Mouse (Mus musculus) urinary bladder, postnatal 10 days (tissue): ENCODE measurements around the gene Ano10.

Source experiments
- DNase-seq: peaks from one replicate; pipeline ENCODE4 v3.0.0; 2022; ENCODE audit warnings: low spot score

Gene Ano10

GRCm38 (mm10) chr9:122157079-122157441 lies 137.2 kb downstream of the Ano10 start:
- DNase-seq, result no peak

DNA sequence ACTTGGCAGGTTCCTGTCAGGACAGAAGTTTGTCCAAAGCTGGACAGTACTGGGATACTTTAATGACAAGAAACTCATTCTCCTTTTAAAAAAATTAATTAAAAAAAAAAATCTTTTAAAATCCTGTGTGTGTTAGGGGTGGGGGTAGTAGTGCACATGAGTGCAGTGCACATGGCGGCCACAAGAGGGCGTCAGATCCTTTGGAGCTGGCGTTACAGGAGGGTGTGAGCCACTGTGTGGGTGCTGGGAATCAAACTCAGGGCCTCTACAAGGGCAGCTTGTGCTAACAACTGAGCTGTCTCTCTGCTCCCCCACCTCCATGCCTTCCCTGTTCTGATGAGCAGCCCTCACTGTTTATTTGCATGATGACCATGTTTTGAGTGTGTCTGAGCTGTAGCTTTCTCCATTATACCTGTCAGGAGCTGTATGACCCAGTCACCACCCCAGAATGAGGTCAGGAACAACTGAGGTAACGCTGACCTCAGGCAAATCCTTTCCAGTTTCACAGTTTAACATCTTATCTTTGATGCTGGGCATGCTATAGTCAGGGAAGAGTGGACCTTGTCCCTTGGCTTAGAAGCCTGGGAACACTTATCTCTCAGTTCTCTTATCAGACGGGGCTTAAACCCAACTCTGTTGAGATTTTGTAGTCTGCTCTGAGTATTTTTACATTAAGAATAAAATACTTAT lies 137.7 kb downstream of the Ano10 start:
- DNase-seq, result no peak

DNA sequence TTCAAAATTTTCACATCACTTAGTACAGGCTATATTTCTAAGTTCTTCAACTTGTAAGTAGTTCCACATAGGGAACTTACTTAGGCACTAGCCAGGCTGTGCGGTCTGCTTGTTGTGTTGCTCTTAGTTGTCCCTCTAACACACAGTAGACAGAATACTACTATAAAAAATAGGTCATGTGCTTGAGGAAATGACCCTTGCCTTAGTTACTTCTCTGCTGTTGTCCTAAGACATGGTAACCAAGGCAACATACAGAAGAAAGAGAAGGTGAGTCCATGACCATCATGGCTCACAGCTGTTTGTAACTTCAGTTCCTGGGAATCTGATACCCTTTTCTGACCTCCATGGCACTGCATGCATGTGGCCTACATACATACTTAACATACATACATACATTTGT lies 139.0 kb downstream of the Ano10 start:
- DNase-seq, result no peak

DNA sequence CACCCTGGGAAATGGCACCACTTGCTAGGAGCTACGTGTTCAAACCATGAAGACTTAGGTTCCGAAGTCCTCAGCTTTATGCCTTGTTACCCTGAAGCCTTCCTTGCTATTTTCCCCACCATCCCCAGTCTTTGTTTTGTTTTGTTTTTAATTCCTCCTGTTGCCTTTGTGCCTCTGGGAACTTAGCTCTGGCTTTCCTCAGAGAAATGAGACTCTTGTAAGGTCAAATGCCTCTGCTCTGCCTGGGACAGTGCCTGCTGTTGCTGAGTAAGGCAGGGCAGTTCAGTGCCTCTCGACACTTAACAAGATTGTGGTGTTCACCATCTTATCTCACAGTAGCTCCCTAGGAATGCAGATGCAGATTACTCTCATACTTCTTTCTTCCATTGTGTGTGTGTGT lies 140.8 kb downstream of the Ano10 start:
- DNase-seq, result no peak

GRCm38 (mm10) chr9:122152501-122152900 lies 141.7 kb downstream of the Ano10 start:
- DNase-seq, result no peak

DNA sequence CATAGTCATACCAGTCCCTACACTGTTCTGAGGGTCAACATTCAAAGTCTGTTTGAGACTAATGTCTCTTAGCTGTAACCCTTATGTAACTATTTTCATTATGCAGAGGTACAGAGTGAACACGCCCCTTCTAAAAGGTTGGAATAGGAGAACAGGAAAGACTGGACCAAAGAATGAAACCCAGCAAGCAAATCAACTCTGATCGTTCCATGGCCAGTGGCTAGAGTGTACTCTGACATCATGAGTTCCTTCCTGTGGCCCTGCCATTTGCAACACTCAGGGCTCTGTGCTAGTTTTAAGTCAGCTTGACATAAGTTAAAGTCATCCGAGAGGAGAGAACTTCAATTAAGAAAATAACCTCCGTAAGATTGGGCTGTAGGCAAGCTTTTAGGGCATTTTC lies 142.2 kb downstream of the Ano10 start:
- no peak for DNase-seq

- no peak for DNase-seq
Observed at GRCm38 (mm10) chr9:122149997-122150826, 144.0 kb downstream of the Ano10 start.

DNA sequence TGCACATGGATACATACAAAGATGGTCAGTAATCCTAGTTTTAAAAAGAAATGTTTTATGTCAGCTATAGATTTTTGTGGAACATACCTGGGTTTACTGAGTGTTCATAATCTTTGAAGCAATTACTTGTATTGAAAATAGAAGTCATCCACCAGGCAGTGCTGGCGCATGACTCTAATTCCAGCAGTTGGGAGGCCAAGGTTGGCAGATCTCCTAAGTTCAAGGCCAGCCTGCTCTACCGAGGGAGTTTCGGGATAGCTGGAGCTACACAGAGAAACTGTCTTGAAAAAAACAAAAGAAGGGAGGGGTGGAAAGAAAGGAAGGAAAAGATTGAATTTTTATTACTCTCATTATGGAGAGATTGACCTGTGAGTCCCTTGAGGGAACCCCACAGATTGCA lies 145.9 kb downstream of the Ano10 start:
- DNase-seq, result no peak

GRCm38 (mm10) chr9:122146124-122146870 lies 147.9 kb downstream of the Ano10 start:
- DNase-seq, result no peak

DNA sequence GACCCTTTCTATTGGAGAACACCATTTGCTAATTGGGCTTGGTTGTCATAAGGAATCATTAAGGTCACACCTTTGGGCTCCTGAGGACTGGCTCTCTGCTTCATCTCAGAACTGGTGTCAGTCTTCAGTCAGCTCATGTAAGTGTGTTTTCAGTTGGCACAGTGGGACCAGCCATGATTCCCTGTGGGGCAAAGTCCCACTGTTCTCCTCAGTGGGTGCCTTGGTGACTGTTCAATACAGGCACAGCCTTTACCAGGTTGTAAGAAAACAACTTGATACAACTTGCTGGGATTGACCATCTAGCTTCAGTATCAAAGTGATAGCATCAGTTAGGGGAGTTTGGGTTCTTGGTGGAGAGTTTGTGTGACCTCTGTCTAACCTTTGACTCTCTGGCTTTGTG lies 148.5 kb downstream of the Ano10 start:
- DNase-seq, result no peak

DNA sequence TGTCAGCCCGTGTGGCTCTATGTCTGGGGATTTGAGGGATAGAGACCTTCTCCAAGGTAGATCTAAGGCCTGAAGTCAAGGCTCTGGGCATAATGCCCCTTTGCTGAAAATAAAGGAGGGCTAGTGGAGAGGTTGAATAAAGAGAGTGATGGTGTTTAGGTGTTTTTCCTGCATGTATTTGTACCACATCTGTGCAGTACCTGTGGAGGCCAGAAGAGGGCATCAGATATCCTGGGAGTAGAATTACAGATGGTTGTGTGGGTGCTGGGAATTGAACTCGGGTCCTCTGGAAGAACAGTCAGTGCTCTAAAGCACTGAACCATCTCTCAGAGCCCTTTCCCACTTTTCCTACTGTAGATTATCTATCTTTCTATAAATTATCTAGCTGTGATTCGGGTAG lies 149.4 kb downstream of the Ano10 start:
- no peak for DNase-seq

- no peak for DNase-seq
Observed at GRCm38 (mm10) chr9:122143219-122143618, 151.0 kb downstream of the Ano10 start.

DNA sequence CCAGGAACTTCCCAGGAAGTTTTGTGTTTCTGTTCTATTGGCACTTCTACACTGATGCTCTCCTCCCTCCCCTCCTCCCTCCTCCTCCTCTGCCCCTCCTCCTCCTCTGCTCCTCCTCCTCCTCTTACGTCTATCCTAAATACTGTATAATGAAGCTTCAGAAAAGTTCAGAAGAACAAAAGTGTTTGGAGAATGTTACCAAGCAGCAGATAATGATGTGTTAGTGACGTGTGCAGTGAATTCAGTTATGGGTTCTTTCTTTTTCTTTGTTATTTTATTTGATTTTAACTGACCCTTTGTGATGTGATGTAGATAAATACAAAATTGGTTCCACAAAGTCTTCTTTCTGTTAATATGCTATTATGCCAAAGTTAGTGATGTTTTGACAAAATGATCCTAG lies 155.0 kb downstream of the Ano10 start:
- no peak for DNase-seq

DNA sequence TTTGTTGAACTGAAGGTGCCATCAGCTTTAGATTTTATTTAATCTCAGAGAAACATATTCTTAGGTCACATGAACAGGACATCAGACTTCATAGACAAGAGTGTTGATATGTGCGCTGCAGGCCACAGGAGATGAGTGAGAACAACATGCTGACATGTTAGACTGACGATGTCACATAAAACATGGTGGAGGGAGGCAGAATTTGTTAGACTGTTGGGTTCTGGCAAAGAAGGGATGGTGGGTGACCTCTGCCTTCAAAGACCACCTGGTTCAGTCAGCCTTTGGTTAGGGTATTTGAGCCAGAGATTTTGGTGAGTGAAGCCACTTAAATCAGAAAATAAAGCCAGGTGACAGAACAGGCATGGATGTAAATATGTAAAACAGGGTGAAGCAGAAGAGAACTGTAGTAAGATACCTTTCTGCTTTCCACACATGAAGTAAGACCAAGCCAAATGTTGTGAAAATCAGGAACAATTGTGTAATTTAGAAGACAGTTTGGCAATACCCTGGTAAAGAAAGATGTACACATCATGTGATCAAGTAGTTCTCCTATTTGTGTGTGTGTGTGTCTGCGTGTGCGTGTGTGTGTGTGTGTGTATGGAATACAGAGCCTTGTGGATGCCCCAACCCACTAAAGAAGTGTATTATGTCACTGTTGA lies 155.7 kb downstream of the Ano10 start:
- no peak for DNase-seq

DNA sequence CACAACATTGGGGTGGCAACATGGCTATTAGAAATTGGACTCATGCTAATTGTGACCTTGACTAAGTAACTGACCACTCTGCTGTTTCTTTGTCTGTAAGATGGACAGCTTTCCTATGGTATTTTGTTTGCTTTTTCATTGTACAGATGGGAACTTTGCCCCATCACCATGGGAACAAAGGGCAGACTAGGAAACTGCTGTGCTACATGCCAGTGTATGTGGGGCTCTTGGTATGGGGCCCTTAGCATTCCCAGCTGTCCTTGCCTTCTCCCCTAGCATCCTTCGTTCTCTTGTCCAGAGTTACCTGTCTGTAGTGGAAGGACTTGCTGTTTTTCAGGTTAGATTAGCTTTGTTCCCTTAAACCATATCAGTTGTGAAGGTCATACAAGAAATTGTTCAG lies 156.3 kb downstream of the Ano10 start:
- no peak for DNase-seq

DNA sequence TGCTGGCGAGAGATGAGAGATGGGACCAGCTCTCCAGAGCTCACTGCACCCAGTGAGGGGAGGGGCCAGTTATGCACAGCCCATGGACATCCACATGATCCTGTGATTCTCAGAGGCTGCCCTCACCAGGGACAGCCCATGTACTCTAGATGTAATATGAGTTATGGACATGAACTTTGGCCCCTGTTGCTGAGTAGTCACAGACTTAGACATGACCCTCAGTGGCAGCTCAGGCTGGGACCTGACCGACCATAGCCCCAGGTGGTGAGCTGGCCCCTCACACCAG lies 158.4 kb downstream of the Ano10 start:
- no peak for DNase-seq

DNA sequence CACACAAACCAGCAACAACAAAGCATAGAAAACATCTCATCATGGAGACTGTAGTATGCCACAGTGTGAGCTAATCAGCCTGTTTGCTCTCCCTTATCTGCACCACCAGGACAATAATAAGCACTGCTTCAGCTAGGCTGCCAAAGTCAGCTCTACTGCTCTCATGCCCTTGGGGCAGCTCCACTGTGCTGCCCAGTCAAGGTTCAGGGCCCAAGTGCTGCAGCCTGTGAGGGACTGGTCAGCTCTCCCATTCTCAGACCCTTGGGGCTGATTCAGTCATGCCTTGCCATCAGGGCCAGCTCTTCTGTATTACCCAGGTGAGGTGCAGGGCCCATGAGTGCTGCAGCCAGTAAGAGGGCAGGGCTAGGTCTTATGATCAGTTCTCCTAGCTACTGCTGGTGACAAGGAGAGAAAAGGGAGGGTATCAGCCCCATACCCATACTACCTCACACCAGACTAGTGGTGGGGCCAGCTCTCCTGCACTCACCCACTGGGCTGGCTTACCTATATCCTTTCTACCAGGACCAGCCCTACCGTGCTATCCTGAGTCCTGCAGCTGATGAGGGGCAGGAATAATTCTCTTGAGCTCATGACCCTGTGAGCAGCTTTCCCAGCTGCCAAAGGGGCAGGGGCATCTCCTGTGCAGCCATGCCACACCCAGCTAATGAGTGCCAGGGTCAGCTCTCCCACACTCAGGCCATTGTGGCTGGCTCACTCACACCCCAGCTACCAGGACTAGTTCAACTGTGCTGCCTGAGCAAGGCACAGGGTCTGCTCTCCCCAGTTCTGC lies 158.9 kb downstream of the Ano10 start:
- no peak for DNase-seq

- no peak for DNase-seq
Observed at GRCm38 (mm10) chr9:122132145-122132544, 162.1 kb downstream of the Ano10 start.

GRCm38 (mm10) chr9:122130666-122131065 lies 163.6 kb downstream of the Ano10 start:
- DNase-seq, result no peak

GRCm38 (mm10) chr9:122128686-122129085 lies 165.5 kb downstream of the Ano10 start:
- no peak for DNase-seq

DNA sequence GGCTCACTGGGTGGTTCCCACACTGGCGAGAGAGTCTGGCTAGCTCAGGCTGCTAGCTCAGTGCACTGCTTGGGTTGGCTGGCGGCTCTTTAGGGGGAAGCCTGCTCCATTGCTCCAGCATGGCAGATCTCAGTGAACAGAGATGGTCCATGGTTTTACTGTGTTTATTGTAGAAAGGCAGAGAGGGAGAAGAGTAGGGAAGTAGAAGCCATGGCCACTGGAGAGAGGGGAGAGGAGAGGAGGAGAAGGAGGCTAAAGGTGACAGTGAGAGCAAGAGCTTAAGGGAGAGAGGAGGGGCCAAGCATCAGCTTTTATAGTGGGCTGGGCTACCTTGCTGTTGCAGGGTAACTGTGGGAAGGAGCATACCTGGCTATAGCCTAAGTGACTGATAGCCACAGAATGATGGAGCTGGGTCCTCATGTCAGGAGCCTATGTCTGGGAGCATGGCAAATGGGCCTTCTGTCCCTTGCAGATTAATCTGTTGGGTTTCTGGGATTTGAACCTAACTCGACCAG lies 166.9 kb downstream of the Ano10 start:
- no peak for DNase-seq

GRCm38 (mm10) chr9:122126790-122127189 lies 167.4 kb downstream of the Ano10 start:
- no peak for DNase-seq
